Mouse (Mus musculus): ENCODE measurements around the gene Hs2st1. TPM values are rescaled to one million over a fixed set of nuclear protein-coding genes. Genes with fewer than 3 reads are reported as not detected.

The Hs2st1 gene
- polyA plus RNA-seq, 1 experiment, result 3.0 TPM

GRCm38 (mm10) chr3:144541906-144542438 lies 28.0 kb downstream of the Hs2st1 start:
- Histone ChIP-seq H3K36me3 (ENCODE audit: control insufficient read depth, insufficient read depth, low read length) (no peaks in the 10 kb centered on the region), H3K4me1 (ENCODE audit: control insufficient read depth, insufficient read depth, low read length) (no peaks in the 10 kb centered on the region), H3K27ac (ENCODE audit: control insufficient read depth, insufficient read depth, low read depth, low read length) (no peak overlapping the region), H3K27me3 (ENCODE audit: control insufficient read depth, insufficient read depth, low read length) (no peaks in the 10 kb centered on the region), H3K4me3 (ENCODE audit: control insufficient read depth, low read depth, low read length) (no peak overlapping the region)
- no peak for TF ChIP-seq CTCF (IDR thresholded peaks at IDR 0.05; ENCODE audit: control insufficient read depth, insufficient read depth, insufficient replicate concordance, low read depth, low read length)
- TF ChIP-seq POLR2A (IDR thresholded peaks at IDR 0.05; ENCODE audit: control insufficient read depth, low read depth, low read length), result no peak

GRCm38 (mm10) chr3:144540805-144541204 lies 29.2 kb downstream of the Hs2st1 start:
- H3K27ac ChIP-seq (ENCODE audit: control insufficient read depth, insufficient read depth, low read depth, low read length), result no peak overlapping the region
- H3K4me3 ChIP-seq (ENCODE audit: control insufficient read depth, low read depth, low read length), result no peak overlapping the region
- TF ChIP-seq CTCF (IDR thresholded peaks at IDR 0.05; ENCODE audit: control insufficient read depth, insufficient read depth, insufficient replicate concordance, low read depth, low read length) (no peak), POLR2A (IDR thresholded peaks at IDR 0.05; ENCODE audit: control insufficient read depth, low read depth, low read length) (no peak)
- no peaks in the 10 kb centered on the region for H3K4me1 ChIP-seq (ENCODE audit: control insufficient read depth, insufficient read depth, low read length)
- no peaks in the 10 kb centered on the region for H3K36me3 ChIP-seq (ENCODE audit: control insufficient read depth, insufficient read depth, low read length)
- H3K27me3 ChIP-seq (ENCODE audit: control insufficient read depth, insufficient read depth, low read length), result no peaks in the 10 kb centered on the region

GRCm38 (mm10) chr3:144539051-144539450 lies 30.9 kb downstream of the Hs2st1 start:
- TF ChIP-seq CTCF (IDR thresholded peaks at IDR 0.05; ENCODE audit: control insufficient read depth, insufficient read depth, insufficient replicate concordance, low read depth, low read length) (no peak), POLR2A (IDR thresholded peaks at IDR 0.05; ENCODE audit: control insufficient read depth, low read depth, low read length) (no peak)
- H3K27me3 ChIP-seq (ENCODE audit: control insufficient read depth, insufficient read depth, low read length), result no peaks in the 10 kb centered on the region
- H3K27ac ChIP-seq (ENCODE audit: control insufficient read depth, insufficient read depth, low read depth, low read length), result no peak overlapping the region
- no peaks in the 10 kb centered on the region for H3K36me3 ChIP-seq (ENCODE audit: control insufficient read depth, insufficient read depth, low read length)
- H3K4me3 ChIP-seq (ENCODE audit: control insufficient read depth, low read depth, low read length), result no peak overlapping the region
- no peaks in the 10 kb centered on the region for H3K4me1 ChIP-seq (ENCODE audit: control insufficient read depth, insufficient read depth, low read length)

- no peak overlapping the region for H3K27ac ChIP-seq (ENCODE audit: control insufficient read depth, insufficient read depth, low read depth, low read length)
- no peaks in the 10 kb centered on the region for H3K4me1 ChIP-seq (ENCODE audit: control insufficient read depth, insufficient read depth, low read length)
- H3K4me3 ChIP-seq (ENCODE audit: control insufficient read depth, low read depth, low read length), result no peak overlapping the region
- no peaks in the 10 kb centered on the region for H3K27me3 ChIP-seq (ENCODE audit: control insufficient read depth, insufficient read depth, low read length)
- no peaks in the 10 kb centered on the region for H3K36me3 ChIP-seq (ENCODE audit: control insufficient read depth, insufficient read depth, low read length)
- no peak for TF ChIP-seq CTCF (IDR thresholded peaks at IDR 0.05; ENCODE audit: control insufficient read depth, insufficient read depth, insufficient replicate concordance, low read depth, low read length)
- TF ChIP-seq POLR2A (IDR thresholded peaks at IDR 0.05; ENCODE audit: control insufficient read depth, low read depth, low read length), result no peak
Observed at GRCm38 (mm10) chr3:144537078-144537855, 32.7 kb downstream of the Hs2st1 start.

GRCm38 (mm10) chr3:144535056-144535455 lies 34.9 kb downstream of the Hs2st1 start:
- H3K4me3 ChIP-seq (ENCODE audit: control insufficient read depth, low read depth, low read length), result no peak overlapping the region
- H3K4me1 ChIP-seq (ENCODE audit: control insufficient read depth, insufficient read depth, low read length), result no peaks in the 10 kb centered on the region
- H3K27me3 ChIP-seq (ENCODE audit: control insufficient read depth, insufficient read depth, low read length), result no peaks in the 10 kb centered on the region
- H3K36me3 ChIP-seq (ENCODE audit: control insufficient read depth, insufficient read depth, low read length), result no peaks in the 10 kb centered on the region
- TF ChIP-seq POLR2A (IDR thresholded peaks at IDR 0.05; ENCODE audit: control insufficient read depth, low read depth, low read length) (no peak), CTCF (IDR thresholded peaks at IDR 0.05; ENCODE audit: control insufficient read depth, insufficient read depth, insufficient replicate concordance, low read depth, low read length) (no peak)
- no peak overlapping the region for H3K27ac ChIP-seq (ENCODE audit: control insufficient read depth, insufficient read depth, low read depth, low read length)

- no peak overlapping the region for H3K27ac ChIP-seq (ENCODE audit: control insufficient read depth, insufficient read depth, low read depth, low read length)
- no peaks in the 10 kb centered on the region for H3K4me1 ChIP-seq (ENCODE audit: control insufficient read depth, insufficient read depth, low read length)
- H3K36me3 ChIP-seq (ENCODE audit: control insufficient read depth, insufficient read depth, low read length), result no peaks in the 10 kb centered on the region
- H3K27me3 ChIP-seq (ENCODE audit: control insufficient read depth, insufficient read depth, low read length), result no peaks in the 10 kb centered on the region
- H3K4me3 ChIP-seq (ENCODE audit: control insufficient read depth, low read depth, low read length), result no peak overlapping the region
- TF ChIP-seq CTCF (IDR thresholded peaks at IDR 0.05; ENCODE audit: control insufficient read depth, insufficient read depth, insufficient replicate concordance, low read depth, low read length), result no peak
- TF ChIP-seq POLR2A (IDR thresholded peaks at IDR 0.05; ENCODE audit: control insufficient read depth, low read depth, low read length), result no peak
Observed at GRCm38 (mm10) chr3:144531023-144531422, 39.0 kb downstream of the Hs2st1 start.

- no peak overlapping the region for H3K27ac ChIP-seq (ENCODE audit: control insufficient read depth, insufficient read depth, low read depth, low read length)
- H3K36me3 ChIP-seq (ENCODE audit: control insufficient read depth, insufficient read depth, low read length), result no peaks in the 10 kb centered on the region
- H3K4me1 ChIP-seq (ENCODE audit: control insufficient read depth, insufficient read depth, low read length), result no peaks in the 10 kb centered on the region
- TF ChIP-seq CTCF (IDR thresholded peaks at IDR 0.05; ENCODE audit: control insufficient read depth, insufficient read depth, insufficient replicate concordance, low read depth, low read length) (no peak), POLR2A (IDR thresholded peaks at IDR 0.05; ENCODE audit: control insufficient read depth, low read depth, low read length) (no peak)
- H3K27me3 ChIP-seq (ENCODE audit: control insufficient read depth, insufficient read depth, low read length), result no peaks in the 10 kb centered on the region
- H3K4me3 ChIP-seq (ENCODE audit: control insufficient read depth, low read depth, low read length), result no peak overlapping the region
Observed at GRCm38 (mm10) chr3:144527918-144528317, 42.1 kb downstream of the Hs2st1 start.
